Mouse (Mus musculus) left cerebral cortex, adult 9 months (tissue): Measurements from ENCODE around the gene Olfr133.
"Not testable (repeated sequence)": the region's sequence is repeated elsewhere in the genome, so short reads cannot be mapped to it uniquely, and the experiment has no call there.

Experiments used
- DNase-seq, 2 experiments: peaks; one replicate each; pipeline ENCODE4 v3.0.0; 2022; ENCODE audit warnings: low spot score in 2 of 2

The Olfr133 gene

DNA sequence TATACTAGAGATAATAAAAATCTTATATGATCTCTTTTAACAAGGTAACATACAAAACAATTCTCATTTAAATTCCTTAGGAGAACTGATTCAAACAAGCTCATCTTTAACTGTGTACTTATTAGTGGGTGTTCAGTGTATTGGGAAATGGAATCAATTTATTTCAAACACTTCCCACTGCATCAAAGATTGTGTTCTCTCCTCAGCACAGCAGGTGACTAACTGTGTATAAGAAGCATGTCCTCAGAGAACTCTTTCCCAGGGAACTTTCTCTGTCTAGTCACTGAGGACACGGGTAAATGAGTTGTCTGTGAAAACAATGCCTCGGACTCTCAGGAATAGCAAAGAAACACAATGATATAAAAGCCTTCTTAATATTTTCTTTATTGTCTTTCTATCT lies at the start of gene Olfr133:
Olfr133 (plus strand) TSS at position 301 of the 400 bp plus-strand sequence.
- DNase-seq, result no peak

DNA sequence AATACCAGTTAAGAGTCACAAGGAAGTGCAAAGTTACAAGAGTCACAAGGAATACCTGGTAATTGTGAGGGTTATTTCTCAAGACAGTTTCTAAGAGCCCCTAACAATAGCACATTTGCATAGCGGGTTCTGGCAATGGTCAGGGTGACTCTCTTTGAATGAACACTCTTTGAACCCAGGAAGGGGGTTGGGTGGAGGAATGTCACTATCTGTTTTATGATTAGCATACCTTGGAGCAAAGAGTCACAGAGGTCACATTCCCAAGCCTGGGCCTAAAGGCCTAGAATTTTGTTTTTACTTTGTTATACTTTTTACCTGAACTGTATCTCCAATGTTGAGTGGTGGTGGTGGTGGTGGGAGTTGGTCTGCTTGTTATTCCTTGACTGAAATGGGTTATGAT lies 20.9 kb upstream of the Olfr133 start:
- DNase-seq, result not testable (repeated sequence)

DNA sequence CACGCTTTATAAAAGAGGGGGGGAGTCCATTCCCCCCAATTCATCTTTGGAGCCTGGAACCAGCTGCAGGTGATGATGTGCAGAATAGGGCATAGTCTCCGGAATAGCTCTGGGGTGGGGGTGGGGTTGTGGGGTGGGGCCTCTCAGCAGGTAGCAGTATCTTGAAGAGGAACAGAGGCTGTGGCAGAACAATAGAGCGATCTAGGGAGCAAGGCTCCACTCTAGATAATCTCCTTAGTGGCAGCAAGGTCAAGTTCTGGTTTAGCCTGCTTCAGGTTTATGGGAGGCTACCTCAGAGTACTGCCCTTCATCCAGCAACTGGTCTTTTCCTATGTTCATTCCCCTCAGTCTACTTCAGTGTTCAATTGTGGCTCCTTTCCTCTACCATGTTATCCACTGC lies 19.7 kb upstream of the Olfr133 start:
- DNase-seq, result not testable (repeated sequence)

DNA sequence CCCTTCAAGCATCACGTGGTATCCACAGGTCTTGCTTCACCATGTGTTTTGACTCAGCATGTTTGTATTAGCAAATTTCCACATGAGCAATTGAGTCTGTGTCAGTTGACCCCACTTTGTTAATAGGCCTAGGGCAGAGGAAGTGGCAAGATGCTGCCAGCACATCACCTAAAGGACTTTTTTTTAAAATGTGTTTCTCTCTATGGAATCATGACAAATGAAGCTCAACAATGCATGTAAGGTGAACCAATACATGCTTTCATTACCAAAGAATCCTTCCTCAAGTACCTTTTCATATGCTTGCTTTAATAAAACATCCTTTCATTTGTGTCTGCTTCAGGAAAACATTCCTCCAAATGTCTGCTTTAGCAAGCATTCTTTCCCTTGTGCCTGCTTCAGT lies 10.7 kb upstream of the Olfr133 start, which contains the start of gene Olfr132:
Olfr132 (minus strand) TSS at position 101 of the 400 bp plus-strand sequence.
- no peak for DNase-seq

DNA sequence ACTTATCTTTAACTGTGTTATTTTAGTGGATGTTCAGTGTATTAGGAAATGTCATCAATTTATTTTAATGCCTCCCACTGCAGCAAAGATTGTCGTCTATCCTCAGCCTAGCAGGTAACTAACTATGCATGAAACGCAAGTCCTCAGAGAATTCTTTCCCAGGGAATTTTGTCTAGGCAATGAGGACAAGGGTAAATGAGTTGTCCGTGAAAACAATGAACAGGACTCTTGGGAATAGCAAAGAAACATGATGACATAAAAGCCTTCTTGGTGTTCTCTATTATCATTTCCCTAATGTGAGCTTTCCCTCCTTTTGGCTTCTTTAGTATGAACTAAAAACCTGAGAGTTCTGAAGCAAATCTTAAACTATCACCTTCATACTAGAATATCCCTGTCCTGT lies 26.0 kb downstream of the Olfr133 start, which contains the start of gene Olfr134:
Olfr134 (plus strand) TSS at position 301 of the 400 bp plus-strand sequence.
- DNase-seq, result no peak
